Mouse (Mus musculus): ENCODE data around the gene Mef2d.

- no peak for TF ChIP-seq POLR2A (IDR thresholded peaks at IDR 0.05; ENCODE audit: control insufficient read depth, extremely low read depth, insufficient read depth, low read length, poor library complexity)
- TF ChIP-seq CTCF (IDR thresholded peaks at IDR 0.05; ENCODE audit: borderline replicate concordance, control insufficient read depth, extremely low read depth, insufficient read depth, low read length, poor library complexity), result no peak
Measured at GRCm38 (mm10) chr3:88203999-88204700, 62.0 kb downstream of the Mef2d start.

Data from thymus, adult 2 months (tissue).